In genomic region chr10:93130456-93130940, GRCm38 (mm10) we compare ENCODE assay signal across 16 mouse cellular contexts. TPM values are rescaled to one million over a fixed set of nuclear protein-coding genes. Genes with fewer than 3 reads are reported as not detected.
DNase-seq lines count a peak whose midpoint lies in the region; ATAC-seq and TF ChIP-seq lines count a peak whose summit lies in the region.
"Had no signal": no experiment of that assay in that cellular context is flagged by ENCODE, and none has a peak within 500 bp of the region (broad histone marks: within the 10 kb centered on the region; RNA-seq: fewer than 3 reads in every experiment).

No protein-coding gene starts in this region.

- ATAC-seq in intestine, embryonic 15.5 days = no peak
- ATAC-seq in intestine, postnatal 0 days = no peak
- ATAC-seq in forebrain, embryonic 11.5 days (replicated peaks; ENCODE audit: low FRiP score) = no peak
- ATAC-seq in midbrain, embryonic 15.5 days (replicated peaks) = no peak; the same call in 1 of the 2 replicates

- no peaks in the 10 kb centered on the region for H3K9me3 ChIP-seq in intestine, embryonic 15.5 days
- no peaks in the 10 kb centered on the region for H3K9me3 ChIP-seq in intestine, postnatal 0 days (ENCODE audit: control insufficient read depth)
- no peaks in the 10 kb centered on the region for H3K9me3 ChIP-seq in forebrain, embryonic 11.5 days (ENCODE audit: control insufficient read depth, low read length)
- no peaks in the 10 kb centered on the region for H3K9me3 ChIP-seq in midbrain, embryonic 15.5 days
- H3K9me3 ChIP-seq: kidney, embryonic 15.5 days; limb, embryonic 15.5 days had no signal

- no peak overlapping the region for H3K4me2 ChIP-seq in intestine, embryonic 15.5 days (replicated peaks)
- H3K4me2 ChIP-seq in intestine, postnatal 0 days (replicated peaks; ENCODE audit: low read depth) = no peak overlapping the region
- no peak overlapping the region for H3K4me2 ChIP-seq in forebrain, embryonic 11.5 days (ENCODE audit: low read depth, low read length, severe bottlenecking)
- no peak overlapping the region for H3K4me2 ChIP-seq in midbrain, embryonic 15.5 days
- H3K4me2 ChIP-seq: hindbrain, embryonic 14.5 days; kidney, embryonic 15.5 days; limb, embryonic 15.5 days had no signal

- no peak overlapping the region for H3K4me3 ChIP-seq in intestine, embryonic 15.5 days (replicated peaks)
- no peak overlapping the region for H3K4me3 ChIP-seq in intestine, postnatal 0 days (ENCODE audit: low read depth, low read length)
- H3K4me3 ChIP-seq in forebrain, embryonic 11.5 days (ENCODE audit: low read depth, low read length) = no peak overlapping the region
- no peak overlapping the region for H3K4me3 ChIP-seq in midbrain, embryonic 15.5 days
- H3K4me3 ChIP-seq: kidney, embryonic 15.5 days; limb, embryonic 15.5 days had no signal

- H3K4me1 ChIP-seq in intestine, embryonic 15.5 days (replicated peaks) = no peaks in the 10 kb centered on the region
- H3K4me1 ChIP-seq in intestine, postnatal 0 days (replicated peaks; ENCODE audit: control insufficient read depth, insufficient read depth, low read length) = no peaks in the 10 kb centered on the region
- 0 out of 2 replicates have a peak, but pooled peaks cover 2% of the 10 kb centered on the region for H3K4me1 ChIP-seq in forebrain, embryonic 11.5 days (replicated peaks; ENCODE audit: control insufficient read depth, insufficient read depth, low read length)
- 0 out of 2 replicates have a peak, but pooled peaks cover 4% of the 10 kb centered on the region for H3K4me1 ChIP-seq in midbrain, embryonic 15.5 days
- H3K4me1 ChIP-seq: kidney, embryonic 15.5 days; limb, embryonic 15.5 days had no signal

- peak; percentile 90 for DNase-seq in brain, embryonic 14.5 days (ENCODE audit: low read depth)
- no peak for DNase-seq in forebrain, embryonic 11.5 days (ENCODE audit: low spot score)
- DNase-seq in thymus, postnatal 14 days = no peak
- DNase-seq in frontal cortex, postnatal 25 days (ENCODE audit: low spot score in 2 of 2) = no peak
- DNase-seq in left cerebral cortex, adult 18-20 months (ENCODE audit: low spot score in 2 of 2) = no peak
- DNase-seq: adrenal gland, adult 2 months; layer of hippocampus, postnatal 36 days; lung, postnatal 14 days; right cerebral cortex, adult 18-20 months had no signal

- no peak for TF ChIP-seq CTCF in intestine, postnatal 0 days (IDR thresholded peaks at IDR 0.05; ENCODE audit: low read depth)
- no peak for TF ChIP-seq CTCF in brain, embryonic 14.5 days (IDR thresholded peaks at IDR 0.05; ENCODE audit: borderline replicate concordance, extremely low read depth, insufficient read depth, insufficient read length)

- no peaks in the 10 kb centered on the region for H3K27me3 ChIP-seq in intestine, embryonic 15.5 days (replicated peaks)
- no peaks in the 10 kb centered on the region for H3K27me3 ChIP-seq in intestine, postnatal 0 days (replicated peaks; ENCODE audit: control insufficient read depth, insufficient read depth, low read length)
- H3K27me3 ChIP-seq in forebrain, embryonic 11.5 days (ENCODE audit: control insufficient read depth, insufficient read depth, low read length) = no peaks in the 10 kb centered on the region
- no peaks in the 10 kb centered on the region for H3K27me3 ChIP-seq in midbrain, embryonic 15.5 days (replicated peaks)
- H3K27me3 ChIP-seq: CH12.LX; kidney, embryonic 15.5 days; limb, embryonic 15.5 days had no signal

- TF ChIP-seq POLR2A in brain, embryonic 14.5 days (IDR thresholded peaks at IDR 0.05; ENCODE audit: borderline replicate concordance, extremely low read depth, insufficient read depth, insufficient read length, poor library complexity, severe bottlenecking) = no peak

- peak overlapping the region; percentile 48; the same call in 1 of the 2 replicates for H3K27ac ChIP-seq in intestine, embryonic 15.5 days
- H3K27ac ChIP-seq in intestine, postnatal 0 days (ENCODE audit: low read depth, low read length) = no peak overlapping the region
- 0 out of 2 replicates have a peak overlapping the region, but pooled peaks have one; percentile 18 for H3K27ac ChIP-seq in forebrain, embryonic 11.5 days (ENCODE audit: low read depth, low read length)
- peak overlapping the region; percentile 71 for H3K27ac ChIP-seq in midbrain, embryonic 15.5 days
- H3K27ac ChIP-seq: hindbrain, embryonic 14.5 days; kidney, embryonic 15.5 days; limb, embryonic 15.5 days had no signal

- WGBS in intestine, embryonic 15.5 days = 54% methylated on average over 10 of the region's 10 CpGs
- WGBS in intestine, postnatal 0 days = 63% methylated on average over 10 of the region's 10 CpGs
- 48% methylated on average over 10 of the region's 10 CpGs for WGBS in forebrain, embryonic 11.5 days
- 30% methylated on average over 10 of the region's 10 CpGs for WGBS in midbrain, embryonic 15.5 days

- H3K9ac ChIP-seq in intestine, embryonic 15.5 days = no peak overlapping the region
- H3K9ac ChIP-seq in intestine, postnatal 0 days (ENCODE audit: low read depth, low read length) = no peak overlapping the region
- H3K9ac ChIP-seq in forebrain, embryonic 11.5 days (ENCODE audit: low read length) = no peak overlapping the region
- H3K9ac ChIP-seq in midbrain, embryonic 15.5 days = no peak overlapping the region
- H3K9ac ChIP-seq: hindbrain, embryonic 14.5 days; kidney, embryonic 15.5 days; limb, embryonic 15.5 days had no signal

- no peaks in the 10 kb centered on the region for H3K36me3 ChIP-seq in intestine, embryonic 15.5 days
- no peaks in the 10 kb centered on the region for H3K36me3 ChIP-seq in intestine, postnatal 0 days (ENCODE audit: control insufficient read depth, insufficient read depth)
- H3K36me3 ChIP-seq in forebrain, embryonic 11.5 days (ENCODE audit: control insufficient read depth, insufficient read depth, low read length) = no peaks in the 10 kb centered on the region
- H3K36me3 ChIP-seq in midbrain, embryonic 15.5 days (replicated peaks) = no peaks in the 10 kb centered on the region
- H3K36me3 ChIP-seq: kidney, embryonic 15.5 days; limb, embryonic 15.5 days had no signal

RNA-seq across cellular contexts. Expression of gene Cdk17, which starts 30.2 kb away (rescaled TPM):
- polyA plus RNA-seq in intestine, embryonic 15.5 days (2015; fragmentation: Nextera tagmentation; extraction: Ambion mirVana) = 13.6 and 14.0 TPM in 2 replicates
- polyA plus RNA-seq in intestine, postnatal 0 days (2015; fragmentation: Nextera tagmentation; extraction: Ambion mirVana) = 8.2 and 8.9 TPM in 2 replicates
- 64.3 and 70.5 TPM in 2 replicates for polyA plus RNA-seq in brain, embryonic 14.5 days (2012; rRNA removed)
- 34.4 and 37.4 TPM in 2 replicates for polyA plus RNA-seq in forebrain, embryonic 11.5 days (2014; fragmentation: Nextera tagmentation; extraction: Ambion mirVana)
- 42.2 and 45.7 TPM in 2 replicates for polyA plus RNA-seq in midbrain, embryonic 15.5 days (2015; fragmentation: Nextera tagmentation; extraction: Ambion mirVana)
- 100 to 1,000 TPM; 220 to 224 TPM for total RNA-seq in left cerebral cortex, adult 18-20 months (2021)

RNA-seq across cellular contexts. Expression of gene Cfap54, which starts 49.1 kb away (rescaled TPM):
- 0.16 TPM in 2 replicates for polyA plus RNA-seq in intestine, embryonic 15.5 days (2015; fragmentation: Nextera tagmentation; extraction: Ambion mirVana)
- 0.13 TPM in 1 of 2 replicates, not detected in the other for polyA plus RNA-seq in intestine, postnatal 0 days (2015; fragmentation: Nextera tagmentation; extraction: Ambion mirVana)
- polyA plus RNA-seq in brain, embryonic 14.5 days (2012; rRNA removed) = 1.9 and 2.8 TPM in 2 replicates
- 1.1 and 1.5 TPM in 2 replicates for polyA plus RNA-seq in forebrain, embryonic 11.5 days (2014; fragmentation: Nextera tagmentation; extraction: Ambion mirVana)
- polyA plus RNA-seq in midbrain, embryonic 15.5 days (2015; fragmentation: Nextera tagmentation; extraction: Ambion mirVana) = 3.0 and 4.0 TPM in 2 replicates
- total RNA-seq in left cerebral cortex, adult 18-20 months (2021) = 10 to 100 TPM; 19.6 to 23.7 TPM
